Mouse (Mus musculus): ENCODE measurements at regions not wholly inside any gene's neighbourhood (a gene's known extent, or its start where the extent isn't known, plus 50 kb on each side); places are given as distances from the start of the nearest gene placed in this dataset.

GRCm38 (mm10) chr15:62165826-62166500 lies 1243.2 kb upstream of the A1bg start:
- Histone ChIP-seq H3K9me3 (replicated peaks; ENCODE audit: control insufficient read depth, low read length, poor library complexity, severe bottlenecking) (no peaks in the 10 kb centered on the region), H3K4me2 (ENCODE audit: low read length) (no peak overlapping the region), H3K36me3 (ENCODE audit: control insufficient read depth, insufficient read depth, low read length) (no peaks in the 10 kb centered on the region), H3K4me1 (ENCODE audit: control insufficient read depth, insufficient read depth, low read length) (no peaks in the 10 kb centered on the region), H3K4me3 (ENCODE audit: low read depth, low read length) (no peak overlapping the region), H3K9ac (ENCODE audit: low read depth, low read length) (no peak overlapping the region), H3K27me3 (ENCODE audit: control insufficient read depth, insufficient read depth, low read depth, low read length) (no peaks in the 10 kb centered on the region), H3K27ac (ENCODE audit: low read length) (no peak overlapping the region)
- ATAC-seq, result no peak
- 91% methylated on average over 10 of the region's 10 CpGs for WGBS

DNA sequence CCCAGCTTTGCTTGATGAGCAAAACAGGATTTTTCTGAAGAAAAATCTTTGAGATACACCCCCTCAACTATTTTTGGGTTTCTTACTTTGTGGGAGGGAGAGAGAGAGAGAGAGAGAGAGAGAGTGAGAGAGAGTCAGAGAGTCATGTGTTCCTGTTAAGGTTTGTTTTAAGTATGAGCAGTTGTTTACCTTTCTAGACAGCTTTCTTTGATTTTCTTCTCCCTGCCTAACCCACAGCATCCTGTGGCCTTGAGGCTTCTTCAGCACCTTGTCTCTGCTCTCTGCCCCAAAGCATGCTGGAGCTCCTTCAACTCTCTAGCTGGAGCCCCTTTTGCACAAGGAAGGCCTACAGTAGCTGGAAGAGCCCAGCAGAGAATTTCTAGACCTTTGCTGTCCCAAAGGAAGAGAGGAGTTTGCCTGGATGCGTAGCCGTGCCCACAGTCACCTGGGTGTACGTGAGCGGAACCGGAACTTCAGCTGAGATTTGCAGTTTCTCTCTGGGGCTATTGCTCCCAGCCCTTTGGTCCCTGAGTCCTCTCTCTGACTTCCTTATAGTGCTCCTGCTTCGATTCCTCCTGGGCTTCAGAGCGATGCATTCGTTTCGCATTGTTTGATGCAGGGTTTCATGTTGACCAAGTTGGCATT lies 1242.1 kb upstream of the A1bg start:
- H3K4me1 ChIP-seq (ENCODE audit: control insufficient read depth, insufficient read depth, low read length), result no peaks in the 10 kb centered on the region
- H3K27me3 ChIP-seq (ENCODE audit: control insufficient read depth, insufficient read depth, low read depth, low read length), result no peaks in the 10 kb centered on the region
- 95% methylated on average over 9 of the region's 9 CpGs for WGBS
- H3K4me2 ChIP-seq (ENCODE audit: low read length), result no peak overlapping the region
- H3K36me3 ChIP-seq (ENCODE audit: control insufficient read depth, insufficient read depth, low read length), result no peaks in the 10 kb centered on the region
- H3K27ac ChIP-seq (ENCODE audit: low read length), result no peak overlapping the region
- no peak for ATAC-seq
- H3K4me3 ChIP-seq (ENCODE audit: low read depth, low read length), result no peak overlapping the region
- no peaks in the 10 kb centered on the region for H3K9me3 ChIP-seq (replicated peaks; ENCODE audit: control insufficient read depth, low read length, poor library complexity, severe bottlenecking)
- H3K9ac ChIP-seq (ENCODE audit: low read depth, low read length), result no peak overlapping the region

GRCm38 (mm10) chr15:62163203-62163602 lies 1240.4 kb upstream of the A1bg start:
- Histone ChIP-seq H3K4me3 (ENCODE audit: low read depth, low read length) (no peak overlapping the region), H3K9ac (ENCODE audit: low read depth, low read length) (no peak overlapping the region), H3K4me2 (ENCODE audit: low read length) (no peak overlapping the region), H3K27ac (ENCODE audit: low read length) (no peak overlapping the region), H3K4me1 (ENCODE audit: control insufficient read depth, insufficient read depth, low read length) (no peaks in the 10 kb centered on the region), H3K27me3 (ENCODE audit: control insufficient read depth, insufficient read depth, low read depth, low read length) (no peaks in the 10 kb centered on the region), H3K9me3 (replicated peaks; ENCODE audit: control insufficient read depth, low read length, poor library complexity, severe bottlenecking) (no peaks in the 10 kb centered on the region), H3K36me3 (ENCODE audit: control insufficient read depth, insufficient read depth, low read length) (no peaks in the 10 kb centered on the region)
- WGBS, result 76% methylated on average over 5 of the region's 5 CpGs
- no peak for ATAC-seq

DNA sequence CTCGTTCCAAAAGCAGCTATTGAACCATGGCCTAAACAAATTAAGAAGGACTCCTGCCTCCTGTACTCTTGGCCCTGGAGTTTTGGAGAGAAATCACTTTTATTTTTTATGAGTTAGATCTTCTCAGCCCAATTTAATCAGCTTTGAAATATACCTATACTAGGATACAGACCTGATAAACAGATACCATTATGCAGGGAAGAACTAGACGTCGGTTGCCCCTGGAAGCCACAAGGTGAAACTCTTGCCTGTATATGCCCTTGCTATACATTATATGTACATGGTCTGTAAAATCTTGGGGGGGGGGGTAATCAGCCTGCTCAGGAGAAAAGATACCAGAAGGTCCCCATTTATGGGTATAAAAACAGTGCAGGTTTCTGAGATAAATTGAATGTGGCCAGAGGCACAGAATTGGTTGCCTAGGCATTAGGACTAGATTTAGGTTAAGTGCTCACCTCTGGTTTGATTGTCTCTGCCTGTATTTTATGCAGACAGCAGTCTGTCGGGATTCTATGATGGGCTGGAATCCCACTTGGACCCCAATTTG lies 1239.9 kb upstream of the A1bg start:
- Histone ChIP-seq H3K4me2 (ENCODE audit: low read length) (no peak overlapping the region), H3K36me3 (ENCODE audit: control insufficient read depth, insufficient read depth, low read length) (no peaks in the 10 kb centered on the region), H3K9ac (ENCODE audit: low read depth, low read length) (no peak overlapping the region), H3K27me3 (ENCODE audit: control insufficient read depth, insufficient read depth, low read depth, low read length) (no peaks in the 10 kb centered on the region), H3K27ac (ENCODE audit: low read length) (no peak overlapping the region), H3K4me3 (ENCODE audit: low read depth, low read length) (no peak overlapping the region), H3K9me3 (replicated peaks; ENCODE audit: control insufficient read depth, low read length, poor library complexity, severe bottlenecking) (no peaks in the 10 kb centered on the region), H3K4me1 (ENCODE audit: control insufficient read depth, insufficient read depth, low read length) (no peaks in the 10 kb centered on the region)
- ATAC-seq, result no peak
- WGBS, result 73% methylated on average over 4 of the region's 4 CpGs

DNA sequence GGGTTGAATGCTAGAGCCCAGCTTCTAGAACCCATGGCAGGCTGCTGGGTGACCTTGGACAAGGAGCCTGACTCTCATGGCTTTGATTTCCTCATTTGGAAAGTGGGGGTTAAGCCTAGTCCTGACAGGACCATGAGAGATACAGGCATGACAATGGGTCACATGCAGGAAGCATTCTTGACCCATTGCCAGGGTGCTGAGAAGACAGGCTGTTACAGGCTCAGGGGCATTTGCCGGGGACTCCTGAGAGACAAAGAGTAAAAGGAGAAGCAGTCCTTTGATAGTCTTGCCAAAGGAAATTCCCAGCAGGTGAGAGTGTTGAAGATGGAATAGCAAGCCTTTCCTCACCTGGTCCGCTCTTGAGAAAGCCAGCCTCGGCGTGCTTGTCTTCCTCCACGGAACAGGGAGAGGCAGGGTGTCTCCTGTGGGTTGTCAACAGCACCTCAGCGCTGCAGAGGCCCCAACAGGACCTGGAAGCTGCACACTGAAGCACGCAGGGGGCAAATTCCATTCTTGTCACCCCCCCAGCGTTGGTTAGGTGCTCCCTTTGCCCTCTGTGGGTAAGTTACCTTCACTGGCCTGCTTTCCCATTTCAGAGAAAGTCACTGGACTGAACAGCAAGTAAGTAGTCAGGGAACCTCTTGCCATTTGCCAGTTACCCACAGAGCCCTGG lies 1239.3 kb upstream of the A1bg start:
- ATAC-seq, result no peak
- WGBS, result 73% methylated on average over 8 of the region's 8 CpGs
- no peak overlapping the region for H3K4me2 ChIP-seq (ENCODE audit: low read length)
- no peaks in the 10 kb centered on the region for H3K9me3 ChIP-seq (replicated peaks; ENCODE audit: control insufficient read depth, low read length, poor library complexity, severe bottlenecking)
- no peak overlapping the region for H3K27ac ChIP-seq (ENCODE audit: low read length)
- no peaks in the 10 kb centered on the region for H3K36me3 ChIP-seq (ENCODE audit: control insufficient read depth, insufficient read depth, low read length)
- no peak overlapping the region for H3K4me3 ChIP-seq (ENCODE audit: low read depth, low read length)
- H3K9ac ChIP-seq (ENCODE audit: low read depth, low read length), result no peak overlapping the region
- no peaks in the 10 kb centered on the region for H3K27me3 ChIP-seq (ENCODE audit: control insufficient read depth, insufficient read depth, low read depth, low read length)
- no peaks in the 10 kb centered on the region for H3K4me1 ChIP-seq (ENCODE audit: control insufficient read depth, insufficient read depth, low read length)

GRCm38 (mm10) chr15:62161061-62161460 lies 1238.2 kb upstream of the A1bg start:
- Histone ChIP-seq H3K4me1 (ENCODE audit: control insufficient read depth, insufficient read depth, low read length) (no peaks in the 10 kb centered on the region), H3K4me3 (ENCODE audit: low read depth, low read length) (no peak overlapping the region), H3K9ac (ENCODE audit: low read depth, low read length) (no peak overlapping the region), H3K4me2 (ENCODE audit: low read length) (no peak overlapping the region), H3K36me3 (ENCODE audit: control insufficient read depth, insufficient read depth, low read length) (no peaks in the 10 kb centered on the region), H3K27ac (ENCODE audit: low read length) (no peak overlapping the region), H3K9me3 (replicated peaks; ENCODE audit: control insufficient read depth, low read length, poor library complexity, severe bottlenecking) (no peaks in the 10 kb centered on the region), H3K27me3 (ENCODE audit: control insufficient read depth, insufficient read depth, low read depth, low read length) (no peaks in the 10 kb centered on the region)
- ATAC-seq, result no peak
- WGBS, result 87% methylated on average over 8 of the region's 8 CpGs

GRCm38 (mm10) chr15:62158875-62159675 lies 1236.3 kb upstream of the A1bg start:
- Histone ChIP-seq H3K36me3 (ENCODE audit: control insufficient read depth, insufficient read depth, low read length) (no peaks in the 10 kb centered on the region), H3K4me2 (ENCODE audit: low read length) (no peak overlapping the region), H3K9ac (ENCODE audit: low read depth, low read length) (no peak overlapping the region), H3K27ac (ENCODE audit: low read length) (no peak overlapping the region), H3K9me3 (replicated peaks; ENCODE audit: control insufficient read depth, low read length, poor library complexity, severe bottlenecking) (no peaks in the 10 kb centered on the region), H3K4me3 (ENCODE audit: low read depth, low read length) (no peak overlapping the region), H3K27me3 (ENCODE audit: control insufficient read depth, insufficient read depth, low read depth, low read length) (no peaks in the 10 kb centered on the region; the same call in 1 of the 2 replicates), H3K4me1 (ENCODE audit: control insufficient read depth, insufficient read depth, low read length) (no peaks in the 10 kb centered on the region)
- ATAC-seq, result no peak
- WGBS, result 95% methylated on average over 8 of the region's 8 CpGs

DNA sequence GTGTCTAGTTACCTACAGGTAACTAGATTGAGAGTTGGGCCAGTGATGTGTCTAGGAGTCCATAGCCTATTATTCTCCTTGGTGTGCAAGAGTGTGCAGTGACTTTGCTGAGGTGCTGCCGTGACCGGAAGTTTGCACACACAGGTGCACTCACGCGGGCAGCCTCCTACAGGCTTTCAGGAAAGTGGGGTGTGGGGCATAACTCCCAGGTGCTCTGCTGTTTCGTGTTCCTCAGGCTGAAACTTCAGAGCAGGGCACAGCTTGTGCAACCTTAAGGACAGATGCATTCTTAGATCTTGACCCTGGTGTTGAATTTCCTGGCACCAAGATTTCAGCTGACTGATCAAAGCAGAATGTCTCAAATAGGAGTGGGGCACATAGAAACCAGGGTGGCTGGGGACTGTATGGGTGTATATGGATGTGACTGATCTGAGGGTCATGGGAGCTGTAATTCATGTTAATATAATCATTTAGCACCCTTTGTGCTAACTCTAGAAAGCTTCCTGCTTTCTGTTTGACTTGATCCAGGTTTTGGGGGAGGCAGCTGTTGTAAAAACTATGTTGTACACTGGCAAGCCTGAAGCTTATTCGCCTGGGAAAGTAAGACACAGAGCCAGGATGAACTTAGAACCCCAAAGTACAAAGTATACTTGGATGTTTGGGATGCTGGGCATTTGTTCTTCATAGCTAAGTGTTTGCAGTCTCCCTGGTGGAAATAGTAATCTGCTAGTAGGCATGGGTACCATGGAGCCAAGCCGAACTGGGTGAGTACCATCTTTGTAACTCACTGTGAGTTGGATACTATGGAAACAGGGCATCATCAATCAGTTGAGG lies 1234.6 kb upstream of the A1bg start:
- H3K4me3 ChIP-seq (ENCODE audit: low read depth, low read length), result no peak overlapping the region
- H3K4me1 ChIP-seq (ENCODE audit: control insufficient read depth, insufficient read depth, low read length), result 0 out of 2 replicates have a peak, but pooled peaks cover 3% of the 10 kb centered on the region
- no peak overlapping the region for H3K4me2 ChIP-seq (ENCODE audit: low read length)
- H3K27me3 ChIP-seq (ENCODE audit: control insufficient read depth, insufficient read depth, low read depth, low read length), result no peaks in the 10 kb centered on the region; the same call in 1 of the 2 replicates
- 91% methylated on average over 7 of the region's 7 CpGs for WGBS
- H3K27ac ChIP-seq (ENCODE audit: low read length), result no peak overlapping the region
- no peak for ATAC-seq
- no peak overlapping the region for H3K9ac ChIP-seq (ENCODE audit: low read depth, low read length)
- H3K36me3 ChIP-seq (ENCODE audit: control insufficient read depth, insufficient read depth, low read length), result no peaks in the 10 kb centered on the region
- H3K9me3 ChIP-seq (replicated peaks; ENCODE audit: control insufficient read depth, low read length, poor library complexity, severe bottlenecking), result no peaks in the 10 kb centered on the region
